In the genomic region with DNA sequence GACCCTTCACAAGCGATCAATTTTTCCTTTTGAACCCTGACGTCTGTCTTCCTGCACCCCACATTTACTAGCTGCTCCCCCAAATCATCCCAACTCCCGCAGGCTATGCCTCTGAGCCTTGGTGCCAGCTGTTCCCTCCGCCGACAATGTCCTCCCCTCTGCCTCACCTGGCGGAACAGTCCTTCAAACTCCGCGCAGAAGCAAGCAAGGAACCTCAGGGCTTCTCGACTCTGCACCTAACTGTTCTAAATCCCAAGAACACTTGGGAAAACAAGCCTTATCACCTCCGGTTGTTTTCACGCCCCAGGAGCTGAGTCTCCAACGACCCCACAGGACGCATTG, we compare ENCODE assay signal across 8 mouse cellular contexts. TPM values are rescaled to one million over a fixed set of nuclear protein-coding genes. Genes with fewer than 3 reads are reported as not detected.
A peak's percentile ranks its signal among the peaks of the same experiment; 100 is the strongest.
DNase-seq lines count a peak whose midpoint lies in the region; ATAC-seq lines count a peak whose summit lies in the region.

No protein-coding gene starts in this region.

- H3K9me3 ChIP-seq in limb, embryonic 13.5 days, result no peaks in the 10 kb centered on the region
- H3K9me3 ChIP-seq in neural tube, embryonic 15.5 days (replicated peaks), result no peaks in the 10 kb centered on the region

- H3K4me3 ChIP-seq in limb, embryonic 13.5 days, result peak overlapping the region; percentile 83
- peak overlapping the region; percentile 95 for H3K4me3 ChIP-seq in neural tube, embryonic 15.5 days (replicated peaks)

- H3K27ac ChIP-seq in limb, embryonic 13.5 days, result peak overlapping the region; percentile 98
- H3K27ac ChIP-seq in neural tube, embryonic 15.5 days (replicated peaks), result peak overlapping the region; percentile 100

- peak overlapping the region; percentile 100 for H3K9ac ChIP-seq in limb, embryonic 13.5 days
- H3K9ac ChIP-seq in neural tube, embryonic 15.5 days (replicated peaks), result peak overlapping the region; percentile 100

- no peak for ATAC-seq in limb, embryonic 13.5 days (ENCODE audit: low FRiP score, low read depth)
- no peak for ATAC-seq in neural tube, embryonic 15.5 days (ENCODE audit: low FRiP score)

- H3K4me2 ChIP-seq in limb, embryonic 13.5 days (replicated peaks), result peak overlapping the region; percentile 78
- H3K4me2 ChIP-seq in neural tube, embryonic 15.5 days, result peak overlapping the region; percentile 70

- WGBS in limb, embryonic 13.5 days, result under 1% methylated on average over 13 of the region's 13 CpGs
- WGBS in neural tube, embryonic 15.5 days, result under 1% methylated on average over 13 of the region's 13 CpGs

- H3K4me1 ChIP-seq in limb, embryonic 13.5 days, result peaks cover 24% of the 10 kb centered on the region
- H3K4me1 ChIP-seq in neural tube, embryonic 15.5 days, result peaks cover 33% of the 10 kb centered on the region

- no peaks in the 10 kb centered on the region for H3K36me3 ChIP-seq in limb, embryonic 13.5 days
- H3K36me3 ChIP-seq in neural tube, embryonic 15.5 days, result no peaks in the 10 kb centered on the region

- DNase-seq in lung, adult 18-20 months, result peak; percentile 10 to 14
- DNase-seq in lung, postnatal 10 days, result no peak
- peak; percentile 41 to 51 for DNase-seq in cerebellum, postnatal 10 days
- peak; percentile 31 to 47 for DNase-seq in heart, postnatal 10 days
- DNase-seq in layer of hippocampus, adult 8-10 months (ENCODE audit: low spot score in 2 of 2), result no peak
- DNase-seq in adrenal gland, adult 8-10 months, result no peak

- intact Hi-C loops in heart, postnatal 10 days (cut with DNase I), result loop anchor here (1.0 to 5.0 kb wide), 3 partner anchors 43 to 102 kb away; partner anchors contain the start of gene Mkrn2

- no peaks in the 10 kb centered on the region for H3K27me3 ChIP-seq in limb, embryonic 13.5 days
- H3K27me3 ChIP-seq in neural tube, embryonic 15.5 days (replicated peaks), result no peaks in the 10 kb centered on the region

RNA-seq across cellular contexts. Expression of gene Raf1, which starts 1.3 kb away (rescaled TPM):
- total RNA-seq in heart, postnatal 10 days (2021), result 100 to 1,000 TPM; 111 to 119 TPM
- polyA plus RNA-seq in limb, embryonic 13.5 days (2015; fragmentation: Nextera tagmentation; extraction: Ambion mirVana), result 108 and 111 TPM in 2 replicates
- polyA plus RNA-seq in neural tube, embryonic 15.5 days (2015; fragmentation: Nextera tagmentation; extraction: Ambion mirVana), result 116 and 125 TPM in 2 replicates
- 100 to 1,000 TPM in 1 of 4 experiments, 10 to 100 TPM in 3; 78.9 to 102 (median 84.5) TPM for total RNA-seq in layer of hippocampus, adult 8-10 months (2022)
- 100 to 1,000 TPM in 2 of 4 experiments, 10 to 100 TPM in 2; 88.8 to 113 (median 97.7) TPM for total RNA-seq in adrenal gland, adult 8-10 months (2022)

Comparison
In these comparisons a context has a peak if more than half of its experiments do, and no peak if none do; other contexts are left out.
1. DNase-seq: peak in lung, adult 18-20 months (2 of 2), cerebellum, postnatal 10 days (2 of 2) and heart, postnatal 10 days (2 of 2); none in lung, postnatal 10 days (single experiment), layer of hippocampus, adult 8-10 months (0 of 2) and adrenal gland, adult 8-10 months (single experiment).